Mouse (Mus musculus) left cerebral cortex, postnatal 36 days (tissue): ENCODE measurements at regions not wholly inside any gene's neighbourhood (a gene's known extent, or its start where the extent isn't known, plus 50 kb on each side); places are given as distances from the start of the nearest gene placed in this dataset.
A peak's percentile ranks its signal among the peaks of the same experiment; 100 is the strongest.

ENCODE experiments used
- DNase-seq, 2 experiments: peaks; one replicate each; pipeline ENCODE4 v3.0.0; 2021 to 2022; ENCODE audit warnings: low spot score in 2 of 2, mixed read lengths in 1 of 2
- intact Hi-C: fragments of 180-260 bp; cut with DNase I; formaldehyde crosslinking; loops from one replicate; pipeline ENCODE4 v1.15.1; 2025

DNA sequence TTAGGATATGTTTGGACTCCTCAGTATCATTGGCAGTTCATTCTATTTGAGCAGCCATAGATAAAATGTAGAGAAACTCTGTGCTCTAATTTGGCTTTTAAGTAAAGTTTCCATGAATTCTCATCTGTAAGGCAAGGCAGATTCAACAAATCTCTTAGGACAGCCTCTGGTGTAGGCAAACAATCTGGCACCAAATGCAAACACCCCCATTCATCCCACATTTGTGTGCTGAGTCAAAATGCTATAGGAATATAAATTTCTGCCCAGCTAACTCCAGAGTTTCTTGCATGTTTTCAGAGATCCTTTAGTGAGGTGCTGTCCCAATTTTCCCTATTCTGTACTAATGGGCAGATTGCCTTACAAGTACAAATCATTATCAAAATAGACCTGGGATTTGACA, 695.7 kb upstream of the Kif18a start:
- intact Hi-C loops = no loop called here
- peak; percentile 13 to 24 for DNase-seq

DNA sequence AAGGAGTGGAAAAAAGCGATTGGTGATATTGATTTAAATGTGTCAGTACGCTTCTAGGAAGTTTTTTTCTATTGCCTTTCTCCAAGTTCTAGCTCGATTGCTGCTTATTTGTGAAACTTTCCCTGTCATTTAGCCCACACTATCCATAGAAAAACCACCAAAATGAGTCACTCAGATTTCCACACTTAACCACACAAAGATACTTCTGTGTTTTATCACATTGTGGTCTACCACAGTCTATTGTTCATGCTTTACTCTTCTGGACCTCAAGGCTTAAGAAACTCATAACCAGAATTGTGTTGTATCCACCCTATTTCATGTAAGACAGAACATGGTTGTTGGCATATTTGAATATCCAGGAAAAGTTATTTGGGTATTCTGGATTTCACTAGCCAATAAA, 687.0 kb upstream of the Kif18a start:
- intact Hi-C loops = no loop called here
- DNase-seq = no peak

DNA sequence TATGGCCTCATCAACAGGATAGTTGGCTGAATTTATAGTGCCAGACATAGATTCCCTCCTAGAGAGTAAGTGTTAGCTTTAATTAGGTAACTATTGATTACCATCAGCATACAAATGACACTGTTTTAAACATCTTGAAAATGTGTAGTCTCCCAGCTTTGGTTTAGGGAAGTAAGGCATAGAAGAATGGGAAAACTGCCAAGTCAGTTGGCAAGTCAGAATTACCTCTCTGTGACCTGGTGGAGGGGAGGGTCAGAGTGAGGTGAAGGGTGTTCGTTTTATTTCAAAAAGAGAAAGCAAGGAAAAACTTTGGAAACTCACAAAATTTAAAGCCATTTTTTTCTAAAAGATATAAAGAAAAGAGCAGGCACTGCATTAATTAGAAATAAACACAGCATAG, 680.2 kb upstream of the Kif18a start:
- intact Hi-C loops = no loop called here
- no peak for DNase-seq

DNA sequence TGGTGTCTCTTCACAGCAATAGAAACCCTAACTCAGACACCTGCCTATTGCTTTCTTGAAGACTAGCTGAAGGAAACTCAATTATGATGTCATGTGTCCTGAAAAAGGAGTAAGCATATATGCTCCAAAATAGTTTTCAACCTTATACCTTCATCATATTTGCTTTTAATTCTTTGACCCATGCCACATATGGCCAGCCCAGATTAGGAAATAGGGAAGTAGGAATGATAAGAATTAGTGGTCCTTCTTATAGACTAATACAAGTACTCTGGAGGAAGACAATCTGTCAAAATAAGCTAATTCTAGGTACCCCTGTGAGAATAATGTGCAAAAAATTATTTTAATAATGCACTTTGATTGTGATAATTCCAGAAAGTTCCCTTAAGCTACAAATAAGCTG, 661.0 kb upstream of the Kif18a start:
- intact Hi-C loops = no loop called here
- no peak for DNase-seq

DNA sequence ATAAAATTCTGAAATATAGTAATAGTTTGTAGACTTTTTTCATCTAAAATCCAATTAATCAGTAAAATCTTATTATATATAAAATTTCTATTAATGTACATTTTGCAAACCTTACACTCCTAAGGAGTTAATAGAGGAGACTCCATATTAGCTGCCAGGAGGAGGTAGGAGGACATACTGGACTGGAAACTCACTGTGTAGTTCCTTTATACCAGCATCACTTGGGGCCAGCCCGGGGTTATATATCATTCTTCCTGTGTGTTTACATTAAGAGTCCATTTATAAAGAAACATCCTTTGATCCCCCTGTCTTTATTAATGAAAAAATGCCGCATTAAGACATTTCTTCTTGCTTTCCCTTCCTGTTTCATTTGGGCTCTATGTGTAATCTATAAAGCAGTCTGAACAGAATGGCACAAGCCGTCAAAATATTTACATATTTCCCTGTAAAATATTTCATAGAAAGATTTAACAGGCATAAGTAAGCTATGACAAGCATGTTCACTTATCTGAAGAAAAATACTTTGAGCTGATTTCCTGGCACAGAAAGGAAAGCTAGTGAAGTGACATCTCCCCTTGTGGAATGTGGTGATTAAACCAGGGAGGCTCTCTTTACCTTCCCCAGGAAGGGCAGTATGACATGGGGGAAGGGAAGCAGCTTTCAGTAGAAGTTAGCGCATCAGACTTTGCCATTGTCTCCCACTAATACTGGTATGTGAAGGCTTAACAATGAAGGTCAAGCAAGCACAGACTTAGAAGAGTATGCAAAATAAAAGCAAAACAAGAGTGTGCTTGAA, 658.0 kb upstream of the Kif18a start:
- no peak for DNase-seq
- intact Hi-C loops = no loop called here

DNA sequence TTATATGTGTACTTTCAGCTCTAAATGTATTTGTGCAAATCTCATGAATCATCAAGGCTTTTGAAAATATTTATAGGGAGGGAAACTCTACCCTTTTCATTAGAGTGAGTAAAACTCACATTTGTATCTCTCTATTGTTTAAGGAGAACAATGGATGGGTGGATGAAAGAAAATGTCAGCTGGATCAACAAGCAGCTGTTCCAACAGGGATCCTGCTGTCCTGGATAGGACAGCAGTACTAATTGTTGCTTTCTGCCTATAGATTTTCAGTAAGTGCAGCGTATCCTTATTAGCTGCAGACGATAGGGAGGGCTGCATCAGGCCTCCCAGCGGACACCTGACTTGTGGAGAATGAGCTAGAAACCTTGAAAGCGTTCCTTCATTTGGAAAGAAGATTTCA, 644.9 kb upstream of the Kif18a start:
- no peak for DNase-seq
- intact Hi-C loops = no loop called here

DNA sequence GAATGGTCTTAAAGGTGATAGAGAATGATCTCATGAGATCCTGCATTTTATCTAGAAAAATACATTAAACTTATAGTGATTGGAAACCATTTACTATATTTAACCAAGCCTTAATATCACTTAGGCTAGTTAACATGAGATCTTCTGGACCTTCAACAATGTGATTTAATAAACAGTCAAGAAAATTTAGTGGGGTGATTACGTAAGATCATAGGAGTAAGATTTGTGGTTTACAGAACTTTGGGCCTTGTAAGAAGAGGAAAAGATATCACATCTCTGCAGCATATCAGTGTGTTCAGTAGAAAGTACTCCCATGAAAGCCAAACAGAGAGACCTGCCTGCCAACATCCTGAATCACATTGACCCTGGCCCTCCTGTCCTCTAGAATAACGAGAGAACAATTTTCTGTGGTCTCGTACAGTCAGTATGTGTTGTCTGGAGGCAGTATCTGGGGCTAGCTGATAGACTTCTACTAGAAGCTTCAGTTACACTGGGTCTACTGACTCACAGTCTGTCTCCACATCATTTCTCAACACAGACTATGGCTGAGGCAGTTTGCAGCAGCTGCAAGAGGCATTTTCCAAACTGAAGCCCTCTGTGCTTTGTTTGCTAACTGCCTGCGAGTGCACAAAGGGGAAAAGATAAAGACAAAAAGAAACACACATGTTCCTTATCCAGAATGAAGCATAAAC, 619.7 kb upstream of the Kif18a start:
- DNase-seq = no peak
- intact Hi-C loops = no loop called here

DNA sequence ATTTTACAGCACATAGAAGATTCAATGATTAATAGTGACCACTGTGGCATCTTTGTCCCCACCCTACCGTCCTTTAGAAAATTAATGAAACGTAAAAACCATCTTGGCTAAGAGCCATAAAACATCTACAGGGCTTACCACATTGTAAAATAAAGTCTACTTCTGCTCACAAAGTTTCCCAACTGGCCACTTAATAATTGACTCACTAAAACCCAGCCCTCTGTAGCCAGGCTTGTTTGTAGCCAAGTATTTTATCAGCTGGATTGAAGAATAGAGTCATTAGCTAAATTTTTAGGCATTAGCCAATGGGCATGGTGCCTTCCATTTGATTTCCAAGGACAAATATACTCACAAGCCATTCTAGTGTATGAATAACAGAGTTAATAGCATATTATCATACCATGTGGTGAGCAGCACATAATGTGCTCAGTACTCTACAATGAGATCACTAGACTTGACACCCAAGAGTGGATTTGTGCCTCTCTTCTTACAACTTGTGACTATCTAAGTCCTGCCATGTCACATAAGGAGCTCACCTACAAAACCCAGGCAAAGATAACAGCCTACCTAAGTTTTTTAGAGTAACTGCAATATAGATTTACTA, 602.7 kb upstream of the Kif18a start:
- intact Hi-C loops = no loop called here
- DNase-seq = no peak

DNA sequence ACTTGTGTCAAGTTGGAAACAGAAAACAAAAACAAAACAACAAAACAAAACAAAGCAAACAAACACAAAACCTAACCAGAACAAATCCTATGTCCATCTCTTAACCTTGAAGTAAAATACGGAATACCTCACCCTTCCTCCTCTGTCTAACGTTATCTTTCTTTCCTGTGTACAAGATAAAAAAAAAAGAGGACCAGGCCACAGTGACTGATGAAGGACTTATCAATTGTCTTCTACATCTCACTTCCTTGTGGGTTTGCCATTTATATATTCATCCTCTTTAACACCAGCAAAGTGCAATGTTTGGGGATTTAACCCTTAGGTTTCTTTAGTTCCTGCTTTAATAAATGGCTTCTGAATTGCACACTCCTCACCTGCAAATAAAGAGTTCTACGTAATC, 599.0 kb upstream of the Kif18a start:
- DNase-seq = no peak
- intact Hi-C loops = no loop called here

DNA sequence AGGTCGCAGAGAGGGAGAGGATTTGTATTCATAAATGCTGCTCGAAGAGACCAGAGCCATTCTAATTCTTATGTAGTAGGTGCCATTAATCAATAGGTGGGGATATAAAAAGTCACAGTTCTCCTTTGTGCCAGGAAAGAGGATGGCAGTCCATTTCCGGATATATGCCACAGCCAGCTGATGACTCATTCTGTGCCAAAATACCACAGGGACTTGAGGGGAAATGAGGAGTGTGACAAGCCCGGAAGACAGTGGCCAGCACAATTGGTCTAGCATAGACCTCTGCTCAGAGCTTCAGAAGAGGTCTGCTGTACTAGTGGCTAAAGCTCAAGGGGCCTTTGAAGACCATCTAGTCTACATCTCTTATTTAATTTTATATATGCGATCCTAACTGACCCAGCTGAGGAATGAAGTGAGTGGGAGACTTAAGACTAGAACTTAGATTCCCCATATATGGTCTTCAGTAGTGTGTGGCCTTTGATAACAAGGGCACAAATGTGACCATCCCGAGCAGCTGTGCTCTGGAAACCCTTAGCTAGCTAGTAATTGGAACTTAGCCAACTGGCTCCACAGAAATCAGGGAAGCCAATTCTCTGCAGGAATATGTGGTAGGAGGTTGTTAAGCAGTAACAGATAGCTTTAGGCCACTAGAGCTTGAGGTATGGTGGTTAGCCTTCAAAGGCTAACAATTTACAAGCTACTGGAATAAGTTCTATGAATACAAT, 594.4 kb upstream of the Kif18a start:
- no peak for DNase-seq
- intact Hi-C loops = no loop called here

DNA sequence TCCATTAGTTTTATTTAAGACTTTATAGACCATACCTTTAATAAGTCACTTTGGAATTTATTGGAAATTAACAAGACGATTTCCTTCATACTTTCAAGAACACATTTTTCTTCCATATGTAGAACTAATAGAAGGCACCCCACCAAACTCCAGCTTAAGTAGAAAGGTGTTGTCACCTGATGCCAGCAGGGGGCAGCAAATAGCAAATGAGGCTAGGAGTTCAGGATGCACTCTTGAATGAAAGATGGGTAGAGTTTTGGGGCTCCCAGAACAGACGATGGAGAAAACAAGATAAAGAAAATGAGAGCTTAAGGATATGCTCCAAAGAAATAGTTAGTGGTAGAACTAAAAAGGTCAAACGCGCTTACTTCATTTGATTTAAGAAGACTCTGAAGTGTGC, 590.4 kb upstream of the Kif18a start:
- intact Hi-C loops = loop anchor here (5.0 kb wide), 1 partner anchor 1002 kb away; no protein-coding TSS in a partner anchor

DNA sequence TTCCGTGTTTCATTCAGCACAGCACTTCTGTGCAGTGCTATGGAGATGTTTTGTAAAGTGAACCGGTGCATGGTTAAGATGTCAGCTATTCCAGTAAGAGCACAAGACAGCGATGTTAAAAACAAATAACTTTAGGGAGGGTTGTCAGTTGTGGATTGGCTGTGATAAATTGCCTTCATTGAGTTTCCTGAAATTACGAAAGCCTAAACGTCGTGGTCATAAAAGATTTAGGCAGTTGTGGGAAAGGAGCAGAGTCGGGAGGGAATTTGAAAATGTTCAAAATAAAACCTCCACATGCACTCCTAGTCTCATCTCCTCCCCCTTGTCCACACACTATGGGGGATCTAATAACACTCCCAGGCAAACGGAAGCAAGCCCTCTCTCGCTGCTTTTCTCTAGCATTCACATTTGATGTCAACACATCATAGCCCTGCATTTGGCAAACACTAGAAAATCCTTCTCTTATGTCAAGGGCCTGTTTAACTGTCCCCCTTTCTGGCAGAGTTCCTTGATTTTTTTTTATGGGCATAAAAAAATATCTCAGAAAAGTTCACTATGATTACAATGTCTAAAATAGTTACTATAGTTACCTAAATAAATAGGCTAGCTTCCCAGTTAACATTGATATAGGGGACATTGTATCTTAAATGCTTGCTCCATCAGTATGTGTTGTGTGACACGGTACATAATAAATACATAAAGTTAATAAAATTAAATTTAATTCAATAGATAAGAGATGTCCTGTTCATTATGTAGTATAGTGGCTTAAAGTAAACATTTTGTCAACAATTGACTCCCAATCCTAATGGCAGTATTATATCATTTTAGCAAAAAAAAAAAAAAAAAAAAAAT, 589.2 kb upstream of the Kif18a start:
- intact Hi-C loops = loop anchor here (5.0 kb wide), 1 partner anchor 1001 kb away; no protein-coding TSS in a partner anchor
- DNase-seq = no peak

More for the DNA sequence above, 590.4 kb upstream of the Kif18a start:
- DNase-seq = peak; percentile 29 to 53

DNA sequence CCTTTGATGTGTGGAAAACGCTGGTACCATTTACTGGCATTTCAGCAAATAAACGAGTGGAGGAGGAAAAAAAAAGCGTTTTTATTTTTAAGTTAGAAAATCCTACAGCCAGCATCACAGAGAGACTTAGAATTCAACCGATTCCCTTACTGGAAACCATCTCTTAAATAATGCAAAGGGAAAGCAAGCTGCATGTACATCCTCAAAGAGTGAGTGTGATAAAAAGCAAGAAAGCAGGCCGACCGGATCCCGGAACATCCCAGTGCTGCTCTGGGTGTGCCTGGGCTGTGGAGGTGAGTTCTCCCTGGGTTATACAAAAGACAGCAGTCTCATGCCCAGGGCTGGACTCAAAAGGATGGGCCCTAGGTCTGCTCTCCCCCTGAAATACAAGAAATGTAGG, 579.2 kb upstream of the Kif18a start:
- peak in 1 of 2 experiments; percentile 10 for DNase-seq
- intact Hi-C loops = no loop called here

DNA sequence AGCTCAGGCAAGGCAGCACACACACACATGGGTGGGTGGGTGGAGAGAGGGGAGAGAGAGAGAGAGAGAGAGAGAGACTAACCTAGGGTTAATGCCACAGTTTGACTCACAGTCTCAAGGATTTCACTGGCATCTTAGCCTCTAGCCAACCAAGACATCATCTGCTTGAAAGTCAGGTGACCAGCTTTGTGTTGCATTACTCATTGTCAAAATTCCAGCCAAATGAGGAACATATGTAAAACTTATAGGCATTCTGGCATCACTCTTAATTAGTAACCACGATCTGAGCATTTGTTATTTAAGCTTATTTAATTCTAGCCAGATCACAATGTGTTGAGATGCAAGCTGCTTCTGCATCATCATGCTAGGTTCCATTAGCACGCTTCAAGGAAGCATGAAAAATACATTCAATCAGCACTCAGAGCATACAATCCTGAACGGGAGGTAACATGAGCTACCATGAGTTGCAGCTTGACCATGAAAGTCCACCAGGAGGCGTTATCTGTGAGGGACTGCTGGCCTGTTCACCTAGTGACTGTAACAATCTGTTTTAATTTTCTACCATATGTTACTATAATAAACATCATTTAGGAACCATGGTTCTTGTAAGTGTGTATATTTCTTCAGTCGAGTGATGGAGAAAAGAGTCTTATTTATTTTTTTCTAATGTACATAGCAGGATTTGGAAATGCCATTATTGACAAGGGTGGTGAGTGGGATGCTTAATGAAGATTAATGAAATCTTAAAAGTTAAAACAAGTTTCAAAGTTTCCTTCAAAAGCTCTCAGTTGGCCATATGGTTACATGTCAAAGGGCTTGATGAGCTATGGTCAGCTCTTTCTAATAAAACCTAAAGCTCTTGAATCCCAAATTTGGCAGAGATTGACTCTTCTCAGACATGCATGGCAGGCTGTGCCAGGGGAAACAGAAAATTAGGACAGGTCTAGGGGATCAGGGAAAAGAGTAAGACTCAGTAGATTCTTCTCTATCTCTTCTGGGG, 572.4 kb upstream of the Kif18a start:
- intact Hi-C loops = no loop called here
- DNase-seq = no peak

DNA sequence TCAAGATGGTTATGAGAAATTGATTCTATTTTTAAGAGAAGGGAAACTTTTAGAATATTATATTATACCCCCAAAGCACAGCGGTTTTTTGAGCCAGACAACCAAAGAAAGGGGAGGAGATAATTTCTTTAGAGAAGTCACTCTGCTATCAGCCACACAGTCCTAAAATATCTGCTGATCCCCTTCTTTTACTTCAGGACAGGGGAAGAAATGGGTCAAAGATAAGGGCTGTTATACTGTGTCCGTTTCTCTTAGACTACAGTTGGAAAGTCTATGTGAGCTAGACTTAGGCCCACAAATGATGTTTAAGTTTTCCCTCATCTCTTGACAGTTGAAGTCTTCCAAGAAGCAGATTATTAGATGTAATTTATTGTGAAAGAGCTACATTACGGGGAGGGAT, 538.5 kb upstream of the Kif18a start:
- intact Hi-C loops = no loop called here

DNA sequence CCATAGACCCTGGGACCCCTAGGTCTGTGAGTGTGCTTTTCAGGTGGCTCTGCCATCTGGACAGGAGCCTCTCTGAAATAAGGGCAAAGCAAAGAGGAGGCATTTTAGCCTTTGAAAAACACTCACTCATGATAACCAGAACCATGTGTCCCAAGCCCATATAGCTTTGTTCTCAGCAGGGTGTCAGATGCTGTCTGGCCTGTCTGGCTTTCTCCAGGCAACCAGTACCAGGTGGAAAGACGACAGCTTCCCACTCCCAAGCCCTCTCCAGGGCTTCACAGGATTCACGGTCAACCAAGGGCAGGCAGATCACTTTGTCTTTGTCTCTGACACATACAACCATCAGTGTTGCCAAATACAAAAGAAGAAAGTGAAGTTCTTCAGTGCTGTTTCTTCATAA, 537.0 kb upstream of the Kif18a start:
- no peak for DNase-seq
- intact Hi-C loops = no loop called here

More for the DNA sequence above, 538.5 kb upstream of the Kif18a start:
- DNase-seq = no peak

DNA sequence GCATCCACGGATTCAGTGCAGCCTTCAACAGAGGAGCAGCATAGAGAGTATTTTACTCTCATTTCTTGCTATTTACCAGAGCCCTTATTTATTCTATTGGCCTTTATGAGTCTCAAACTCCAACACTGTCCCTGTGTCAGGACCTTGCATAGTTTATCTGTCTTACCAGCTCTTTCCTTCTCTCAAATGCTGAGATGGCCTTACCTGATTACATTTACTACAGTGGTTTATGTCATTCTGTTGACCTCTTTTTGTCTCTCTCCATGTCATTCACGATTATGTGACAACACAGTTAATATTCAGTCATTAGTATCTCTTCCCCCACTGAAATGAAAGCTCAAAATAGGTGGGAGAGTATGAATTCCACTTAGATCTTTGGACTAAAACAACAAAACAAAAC, 535.7 kb upstream of the Kif18a start:
- intact Hi-C loops = no loop called here
- no peak for DNase-seq
